Mouse (Mus musculus): Measurements from ENCODE around the gene Rbm34.
"Not testable (repeated sequence)": the region's sequence is repeated elsewhere in the genome, so short reads cannot be mapped to it uniquely, and the experiment has no call there.

The Rbm34 gene

DNA sequence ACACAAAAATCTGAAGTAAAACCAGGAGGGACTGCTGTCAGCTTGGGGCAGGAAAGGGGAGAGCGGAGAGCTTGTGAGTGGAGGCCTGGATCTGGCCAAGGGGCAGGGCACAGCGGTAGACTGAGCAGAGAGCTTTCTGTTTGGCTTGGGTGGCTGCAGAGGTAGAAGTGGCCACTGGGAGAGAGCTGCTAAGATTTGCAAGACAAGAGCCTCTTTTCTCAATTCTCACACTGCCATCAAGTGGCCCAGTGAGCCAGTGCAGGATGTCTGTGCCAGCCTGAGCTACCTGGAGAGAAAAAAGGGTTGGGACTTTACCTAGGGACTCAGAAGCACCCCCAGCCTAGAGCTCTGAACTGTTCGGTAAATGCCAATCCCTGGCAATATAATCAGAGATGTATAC lies 50.0 kb downstream of the Rbm34 start:
- in situ Hi-C loops (cut with MboI; ENCODE audit: low sequenced_read_pairs): loop anchor here (5.0 to 10.0 kb wide), 2 partner anchors 336 to 424 kb away; no protein-coding TSS in a partner anchor

- in situ Hi-C loops (cut with MboI; ENCODE audit: low sequenced_read_pairs): loop anchor here (5.0 to 10.0 kb wide), 2 partner anchors 336 to 423 kb away; no protein-coding TSS in a partner anchor
Observed at GRCm38 (mm10) chr8:126920386-126920785, 50.5 kb downstream of the Rbm34 start.

GRCm38 (mm10) chr8:126919703-126920102 lies 51.2 kb downstream of the Rbm34 start:
- in situ Hi-C loops (cut with MboI; ENCODE audit: low sequenced_read_pairs): loop anchor here (5.0 to 10.0 kb wide), 2 partner anchors 335 to 422 kb away; no protein-coding TSS in a partner anchor

DNA sequence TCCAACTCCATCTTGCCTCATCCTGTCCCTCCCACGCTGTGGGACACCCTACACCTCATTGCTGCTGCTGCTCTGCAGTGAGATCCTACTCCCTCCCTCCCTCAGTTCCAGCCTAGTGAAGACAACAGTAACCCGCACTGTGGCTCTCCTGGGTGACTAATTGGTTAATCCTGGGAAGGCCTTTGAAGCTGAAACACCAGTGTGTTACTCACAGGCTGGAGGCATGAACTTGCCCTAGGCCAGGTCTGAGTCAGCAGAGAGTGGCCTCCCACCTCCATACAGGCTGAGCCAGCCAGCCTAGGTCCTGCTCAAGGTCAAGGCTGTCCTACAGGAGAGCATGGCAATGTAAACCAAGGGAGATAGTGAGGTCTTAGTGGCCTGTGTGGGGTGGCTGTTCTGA lies 51.6 kb downstream of the Rbm34 start:
- in situ Hi-C loops (cut with MboI; ENCODE audit: low sequenced_read_pairs): no loop called here

DNA sequence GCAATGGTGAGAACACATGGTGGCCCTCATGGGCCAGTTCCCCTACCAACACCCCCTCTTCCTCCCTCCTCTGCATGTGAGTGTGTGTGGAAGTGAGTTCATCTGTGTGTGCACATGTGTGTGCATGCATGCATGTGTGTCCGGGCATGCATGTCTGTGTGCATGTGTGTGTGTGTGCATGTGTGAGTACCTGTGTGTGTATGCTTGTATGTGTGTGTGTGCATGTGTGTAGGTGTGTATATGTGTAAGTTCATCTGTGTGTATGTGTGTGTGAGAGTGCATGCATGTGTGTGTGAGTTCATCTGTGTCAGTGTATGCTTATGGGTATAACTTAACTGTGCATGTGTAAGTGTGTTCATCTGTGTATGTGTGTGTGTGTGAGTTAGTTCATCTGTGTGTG lies 52.5 kb downstream of the Rbm34 start:
- in situ Hi-C loops (cut with MboI; ENCODE audit: low sequenced_read_pairs): no loop called here

- in situ Hi-C loops (cut with MboI; ENCODE audit: low sequenced_read_pairs): no loop called here
Observed at GRCm38 (mm10) chr8:126917179-126917905, 53.5 kb downstream of the Rbm34 start.

GRCm38 (mm10) chr8:126916611-126917010 lies 54.3 kb downstream of the Rbm34 start:
- in situ Hi-C loops (cut with MboI; ENCODE audit: low sequenced_read_pairs): no loop called here

DNA sequence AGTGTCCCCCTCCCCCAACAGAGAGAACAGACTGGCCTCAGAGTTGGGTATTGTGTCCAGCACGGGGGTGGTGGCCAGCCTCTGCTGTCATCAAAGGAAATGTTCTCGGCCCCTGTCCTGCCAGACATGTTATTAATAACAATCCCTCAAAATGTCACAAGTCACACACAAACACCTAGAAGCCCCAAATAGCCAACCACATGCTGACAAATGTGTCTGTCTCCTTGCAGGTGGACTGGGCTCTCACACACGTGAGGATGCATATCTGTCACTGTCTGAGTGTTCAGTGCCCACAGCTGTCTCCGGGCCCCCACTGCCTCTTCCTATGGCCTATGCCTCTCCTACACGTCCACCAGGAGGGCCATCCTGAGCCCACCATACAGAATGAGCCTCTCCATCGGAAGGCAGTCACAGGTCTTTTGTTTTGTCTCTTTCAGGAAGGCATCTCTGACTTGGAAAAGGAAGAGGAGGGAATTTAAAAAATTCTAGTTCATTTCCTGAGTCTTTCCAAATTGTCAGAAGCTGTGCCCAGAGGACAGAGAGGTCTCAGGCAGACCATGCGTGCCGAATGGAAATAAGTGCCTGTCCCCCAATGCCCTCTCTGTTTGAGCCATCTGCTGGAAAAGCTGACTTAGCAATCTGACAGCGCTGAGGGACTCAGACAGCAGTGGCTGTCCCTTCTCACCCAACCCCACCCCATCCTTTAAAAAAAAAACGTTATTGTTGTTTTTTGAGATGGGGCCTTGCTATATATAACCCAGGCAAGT lies 56.1 kb downstream of the Rbm34 start:
- in situ Hi-C loops (cut with MboI; ENCODE audit: low sequenced_read_pairs): no loop called here

- in situ Hi-C loops (cut with MboI; ENCODE audit: low sequenced_read_pairs): not testable (repeated sequence)
Observed at GRCm38 (mm10) chr8:126914107-126914490, 56.8 kb downstream of the Rbm34 start.

- in situ Hi-C loops (cut with MboI; ENCODE audit: low sequenced_read_pairs): no loop called here
Observed at GRCm38 (mm10) chr8:126913241-126914106, 57.4 kb downstream of the Rbm34 start.

GRCm38 (mm10) chr8:126909371-126909802 lies 61.5 kb downstream of the Rbm34 start:
- in situ Hi-C loops (cut with MboI; ENCODE audit: low sequenced_read_pairs): no loop called here

- in situ Hi-C loops (cut with MboI; ENCODE audit: low sequenced_read_pairs): no loop called here
Observed at GRCm38 (mm10) chr8:126908805-126909204, 62.1 kb downstream of the Rbm34 start.

GRCm38 (mm10) chr8:126907968-126908367 lies 62.9 kb downstream of the Rbm34 start:
- in situ Hi-C loops (cut with MboI; ENCODE audit: low sequenced_read_pairs): no loop called here

- in situ Hi-C loops (cut with MboI; ENCODE audit: low sequenced_read_pairs): no loop called here
Observed at GRCm38 (mm10) chr8:126907374-126907773, 63.5 kb downstream of the Rbm34 start.

DNA sequence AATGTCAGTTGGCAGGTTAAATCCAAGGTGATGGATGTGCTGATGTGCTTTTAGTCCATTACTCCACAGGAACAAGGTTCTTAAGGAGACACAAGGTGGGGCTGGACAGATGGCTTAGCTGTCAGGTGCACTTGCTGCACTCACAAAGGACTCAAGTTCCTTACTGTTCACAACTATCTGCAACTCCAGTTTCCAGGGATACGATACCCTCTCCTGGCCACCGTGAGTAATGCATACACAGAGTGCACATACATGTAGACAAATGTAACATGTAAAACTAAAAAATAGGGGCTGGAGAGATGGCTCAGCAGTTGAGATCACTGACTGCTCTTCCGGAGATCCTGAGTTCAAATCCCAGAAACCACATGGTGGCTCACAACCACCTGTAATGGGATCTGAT lies 65.5 kb downstream of the Rbm34 start:
- in situ Hi-C loops (cut with MboI; ENCODE audit: low sequenced_read_pairs): no loop called here

- in situ Hi-C loops (cut with MboI; ENCODE audit: low sequenced_read_pairs): no loop called here
Observed at GRCm38 (mm10) chr8:126903927-126904326, 66.9 kb downstream of the Rbm34 start.

DNA sequence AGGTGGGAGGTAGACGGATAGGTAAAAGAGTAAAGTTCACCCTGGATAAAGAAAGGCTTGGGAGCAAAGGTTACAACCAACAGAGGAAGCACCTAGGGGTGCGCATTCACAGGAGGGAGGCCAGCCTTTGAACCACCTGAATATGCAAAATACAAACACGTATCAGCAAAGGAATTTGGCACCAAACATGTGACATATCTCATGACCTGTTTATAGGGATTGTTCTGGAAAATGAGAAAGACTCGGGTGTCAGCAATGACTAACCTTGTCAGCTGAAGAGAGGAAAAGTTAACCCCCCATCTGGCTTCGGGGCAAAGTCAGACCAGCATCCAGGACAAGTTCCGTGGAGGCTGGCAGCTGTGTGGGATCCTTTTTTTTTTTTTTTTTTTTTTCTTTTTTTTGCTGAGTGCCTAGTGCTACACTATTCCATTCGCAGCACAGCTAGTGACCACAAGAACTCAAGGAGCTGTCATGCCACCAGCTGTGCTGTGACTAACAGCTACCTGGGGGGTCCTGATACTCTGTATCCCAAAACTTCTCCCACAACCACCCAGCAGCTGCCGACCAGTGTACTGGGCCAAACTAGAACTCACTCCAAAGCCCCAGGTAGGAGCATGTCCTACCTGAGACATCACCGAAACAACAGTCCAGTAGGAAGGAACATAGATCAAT lies 67.5 kb downstream of the Rbm34 start:
- in situ Hi-C loops (cut with MboI; ENCODE audit: low sequenced_read_pairs): no loop called here

DNA sequence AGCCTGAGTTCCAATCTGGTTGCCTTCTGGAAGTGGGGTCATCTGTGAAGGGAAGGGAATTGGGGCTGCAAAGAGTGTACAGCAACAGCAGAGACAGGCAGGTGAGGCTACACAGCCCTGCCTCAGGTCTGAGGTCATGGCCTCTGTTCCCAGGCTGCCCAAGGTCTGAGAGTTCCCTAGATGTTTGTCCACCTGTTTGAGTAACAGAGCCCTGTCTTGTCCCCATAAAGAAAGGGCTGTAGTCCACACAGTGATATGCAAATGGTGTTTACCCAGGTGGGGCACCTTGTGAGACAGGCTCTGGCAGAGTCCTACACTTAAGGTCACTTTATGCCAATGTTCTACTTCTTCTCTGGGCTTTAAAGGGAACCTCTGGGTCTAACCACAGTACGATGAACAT lies 69.3 kb downstream of the Rbm34 start:
- in situ Hi-C loops (cut with MboI; ENCODE audit: low sequenced_read_pairs): no loop called here

DNA sequence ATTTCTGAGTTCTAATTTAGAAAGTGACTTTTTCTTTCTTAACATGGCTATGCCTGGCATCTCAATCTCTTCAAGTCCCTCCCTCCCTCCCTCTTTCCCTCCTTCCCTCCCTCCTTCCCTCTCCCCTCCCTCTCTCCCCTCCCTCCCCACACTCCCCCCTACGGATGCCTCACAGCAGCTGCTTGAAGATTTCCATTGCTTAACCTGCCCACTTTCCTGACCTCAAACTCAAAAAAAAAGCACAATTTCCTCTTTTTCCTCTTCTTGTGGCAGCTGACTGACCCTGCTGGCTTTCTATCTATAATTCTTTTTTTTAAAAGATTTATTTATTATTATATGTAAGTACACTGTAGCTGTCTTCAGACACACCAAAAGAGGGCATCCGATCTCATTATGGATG lies 69.8 kb downstream of the Rbm34 start:
- in situ Hi-C loops (cut with MboI; ENCODE audit: low sequenced_read_pairs): no loop called here

All from CH12F3 (cell line).